In genomic region chr8:118601376-118601775, GRCm38 (mm10) we compare ENCODE assay signal across 22 mouse cellular contexts.
A peak's percentile ranks its signal among the peaks of the same experiment; 100 is the strongest.
DNase-seq lines count a peak whose midpoint lies in the region; ATAC-seq and TF ChIP-seq lines count a peak whose summit lies in the region.
"Had no signal": no experiment of that assay in that cellular context is flagged by ENCODE, and none has a peak within 500 bp of the region (broad histone marks: within the 10 kb centered on the region; RNA-seq: fewer than 3 reads in every experiment).

No protein-coding gene starts in this region.

- no peaks in the 10 kb centered on the region; the same call in 1 of the 2 replicates for H3K4me1 ChIP-seq in hindbrain, postnatal 0 days (ENCODE audit: insufficient read depth, low read length)
- H3K4me1 ChIP-seq in hindbrain, embryonic 13.5 days (replicated peaks), result 0 out of 2 replicates have a peak, but pooled peaks cover 15% of the 10 kb centered on the region
- H3K4me1 ChIP-seq: embryonic facial prominence, embryonic 12.5 days; embryonic facial prominence, embryonic 15.5 days; heart, embryonic 10.5 days had no signal

- intact Hi-C loops in left cerebral cortex, postnatal 4 days (cut with DNase I), result no loop called here

- H3K4me3 ChIP-seq in hindbrain, postnatal 0 days (ENCODE audit: low read length), result no peak overlapping the region
- H3K4me3 ChIP-seq in hindbrain, embryonic 13.5 days, result no peak overlapping the region
- H3K4me3 ChIP-seq: embryonic facial prominence, embryonic 12.5 days; embryonic facial prominence, embryonic 15.5 days; heart, adult 2 months; heart, embryonic 10.5 days; heart, embryonic 13.5 days had no signal

- H3K9me3 ChIP-seq in hindbrain, postnatal 0 days (ENCODE audit: low read length), result no peaks in the 10 kb centered on the region
- 0 out of 2 replicates have a peak, but pooled peaks cover 4% of the 10 kb centered on the region for H3K9me3 ChIP-seq in hindbrain, embryonic 13.5 days
- H3K9me3 ChIP-seq: embryonic facial prominence, embryonic 12.5 days; embryonic facial prominence, embryonic 15.5 days; heart, embryonic 10.5 days had no signal

- DNase-seq in cerebellum, postnatal 25 days, result peak; percentile 10 to 12
- no peak for DNase-seq in cerebellum, adult 18-20 months
- DNase-seq in hindbrain, postnatal 0 days (ENCODE audit: low spot score), result peak; percentile 28
- peak; percentile 47 for DNase-seq in left cerebral cortex, postnatal 4 days
- DNase-seq in left cerebral cortex, adult 18-20 months (ENCODE audit: low spot score in 2 of 2), result no peak
- DNase-seq: adrenal gland, adult 2 months; adrenal gland, postnatal 14 days; cerebellum, adult 11 months; cerebellum, adult 9-10 months; forebrain, postnatal 0 days; gastrocnemius, postnatal 10 days; gastrocnemius, postnatal 36 days; heart, adult 2 months; heart, postnatal 14 days; heart, postnatal 4 days had no signal

- 61% methylated on average over 8 of the region's 8 CpGs for WGBS in hindbrain, postnatal 0 days
- 82% methylated on average over 8 of the region's 8 CpGs for WGBS in hindbrain, embryonic 13.5 days

- H3K9ac ChIP-seq in hindbrain, postnatal 0 days (replicated peaks; ENCODE audit: low read length), result no peak overlapping the region
- no peak overlapping the region for H3K9ac ChIP-seq in hindbrain, embryonic 13.5 days
- H3K9ac ChIP-seq: embryonic facial prominence, embryonic 12.5 days; embryonic facial prominence, embryonic 15.5 days; forebrain, postnatal 0 days; heart, embryonic 13.5 days had no signal

- peak; percentile 40; the same call in 1 of the 2 replicates for TF ChIP-seq CTCF in hindbrain, postnatal 0 days (IDR thresholded peaks at IDR 0.05; ENCODE audit: low read depth)

- no peaks in the 10 kb centered on the region for H3K36me3 ChIP-seq in hindbrain, postnatal 0 days (ENCODE audit: insufficient read depth, low read length)
- no peaks in the 10 kb centered on the region for H3K36me3 ChIP-seq in hindbrain, embryonic 13.5 days
- H3K36me3 ChIP-seq: embryonic facial prominence, embryonic 12.5 days; embryonic facial prominence, embryonic 15.5 days; heart, embryonic 10.5 days; heart, embryonic 13.5 days had no signal

- no peak overlapping the region for H3K27ac ChIP-seq in hindbrain, postnatal 0 days
- no peak overlapping the region for H3K27ac ChIP-seq in hindbrain, embryonic 13.5 days
- H3K27ac ChIP-seq: embryonic facial prominence, embryonic 12.5 days; embryonic facial prominence, embryonic 15.5 days; heart, adult 2 months; heart, embryonic 10.5 days; heart, embryonic 13.5 days had no signal

- H3K27me3 ChIP-seq in hindbrain, postnatal 0 days (ENCODE audit: insufficient read depth, low read length), result no peaks in the 10 kb centered on the region
- no peaks in the 10 kb centered on the region for H3K27me3 ChIP-seq in hindbrain, embryonic 13.5 days
- H3K27me3 ChIP-seq: embryonic facial prominence, embryonic 12.5 days; embryonic facial prominence, embryonic 15.5 days; heart, embryonic 13.5 days had no signal

- no peak overlapping the region for H3K4me2 ChIP-seq in hindbrain, postnatal 0 days (ENCODE audit: low read depth, low read length)
- no peak overlapping the region for H3K4me2 ChIP-seq in hindbrain, embryonic 13.5 days
- H3K4me2 ChIP-seq: embryonic facial prominence, embryonic 12.5 days; embryonic facial prominence, embryonic 15.5 days; heart, embryonic 13.5 days had no signal

- ATAC-seq in hindbrain, postnatal 0 days, result 0 out of 2 replicates have a peak, but pooled peaks have one; percentile 35
- ATAC-seq in hindbrain, embryonic 13.5 days (ENCODE audit: low FRiP score), result no peak
- ATAC-seq: CD4-positive, CD25-positive, alpha-beta regulatory T cell, adult 4 months; intestine, postnatal 0 days had no signal

Comparison
In these comparisons a context has a peak if more than half of its experiments do, and no peak if none do; other contexts are left out.
1. DNase-seq: peak in cerebellum, postnatal 25 days (2 of 2), hindbrain, postnatal 0 days (single experiment) and left cerebral cortex, postnatal 4 days (single experiment); none in cerebellum, adult 18-20 months (0 of 2) and left cerebral cortex, adult 18-20 months (0 of 2).